Mouse (Mus musculus): ENCODE data around the gene Tmc2.

DNA sequence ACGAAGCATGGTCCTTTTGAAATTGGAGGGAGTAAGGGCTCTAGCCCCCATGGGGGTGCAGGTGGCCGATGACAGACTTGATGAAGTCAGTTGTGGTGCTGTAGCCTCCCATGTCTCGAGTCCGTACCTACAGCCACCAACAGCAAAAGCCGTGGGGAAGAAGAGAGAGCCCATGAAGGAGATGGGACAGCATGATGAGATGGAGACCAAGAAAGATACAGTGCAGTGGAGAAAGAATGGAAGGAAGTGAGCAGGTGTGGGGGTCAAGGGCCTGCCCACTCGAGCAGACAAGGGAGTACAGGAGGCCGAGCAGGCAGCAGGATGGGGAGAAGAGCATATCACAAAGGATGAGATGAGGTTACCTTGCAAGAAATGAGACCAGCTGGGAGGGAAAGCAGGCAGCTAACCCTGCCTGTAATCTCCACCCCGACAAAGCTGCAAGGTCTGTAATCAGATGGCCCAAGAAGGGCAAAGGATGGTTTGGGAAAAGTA is 84.7 kb downstream of the Tmc2 start:
- TF ChIP-seq CTCF (IDR thresholded peaks at IDR 0.05; ENCODE audit: borderline replicate concordance, control insufficient read depth, extremely low read depth, insufficient read depth, low read length, poor library complexity) (no peak), POLR2A (IDR thresholded peaks at IDR 0.05; ENCODE audit: control insufficient read depth, extremely low read depth, insufficient read depth, low read length, poor library complexity) (no peak)

Measured in thymus, adult 2 months (tissue).